Mouse (Mus musculus): ENCODE results near the gene H2-Q4. TPM values are rescaled to one million over a fixed set of nuclear protein-coding genes. Genes with fewer than 3 reads are reported as not detected.
"Not testable (repeated sequence)": the region's sequence is repeated elsewhere in the genome, so short reads cannot be mapped to it uniquely, and the experiment has no call there.

H2-Q4 gene
- polyA plus RNA-seq, 1 experiment from 2014 or later = 1.5 TPM

DNA sequence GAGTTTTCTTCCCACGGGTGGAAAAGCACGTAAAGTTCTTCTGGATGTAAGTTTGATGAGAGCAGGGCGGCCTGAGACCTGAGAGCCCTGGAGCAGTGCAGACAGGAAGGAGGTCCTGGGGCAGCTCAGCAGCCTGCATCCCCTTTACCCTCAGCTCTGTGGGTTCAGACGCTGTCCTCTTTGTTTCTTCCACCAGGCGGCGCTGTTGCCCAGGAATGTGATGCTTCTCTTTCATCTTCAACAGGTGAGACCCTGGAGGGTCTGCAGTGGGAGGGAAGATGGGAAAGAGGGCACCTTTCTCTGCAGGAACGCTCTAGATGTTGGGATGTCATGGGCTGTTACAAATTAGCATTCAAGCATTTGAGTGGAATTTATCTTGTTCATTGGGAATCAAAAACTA lies 10.4 kb downstream of the H2-Q4 start:
- H3K27me3 ChIP-seq (replicated peaks; ENCODE audit: low read depth, poor library complexity, severe bottlenecking) = peaks cover 23% of the 10 kb centered on the region

DNA sequence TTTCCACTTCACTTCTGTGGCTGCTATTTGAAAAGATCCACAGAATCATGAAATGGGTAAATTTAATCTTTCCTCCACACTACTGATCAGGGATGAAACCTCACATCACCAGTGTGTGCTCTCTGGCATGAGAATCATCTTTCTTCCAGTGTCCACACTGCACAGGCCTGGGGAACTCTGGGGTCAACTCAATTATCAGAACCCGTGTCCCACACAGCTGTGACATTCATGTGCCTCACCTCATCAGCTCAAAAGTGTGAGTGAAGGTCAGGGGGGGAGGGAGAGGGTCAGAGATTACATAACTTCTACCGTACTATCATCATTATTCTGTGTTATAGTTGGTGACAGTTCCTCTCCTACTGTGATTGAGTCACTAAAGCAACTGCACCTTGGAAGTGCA lies 13.3 kb downstream of the H2-Q4 start:
- 67% methylated on average over 2 of the region's 2 CpGs for WGBS
- H3K4me1 ChIP-seq; H3K9me3 ChIP-seq; H3K36me3 ChIP-seq (replicated peaks); H3K27ac ChIP-seq (replicated peaks); DNase-seq (ENCODE audit: low spot score); H3K4me3 ChIP-seq: not testable (repeated sequence)
- H3K27me3 ChIP-seq (replicated peaks; ENCODE audit: low read depth, poor library complexity, severe bottlenecking) = peaks cover 34% of the 10 kb centered on the region

More for the DNA sequence above, 10.4 kb downstream of the H2-Q4 start:
- not testable (repeated sequence) for H3K4me3 ChIP-seq; H3K9me3 ChIP-seq; H3K36me3 ChIP-seq (replicated peaks); H3K4me1 ChIP-seq; H3K27ac ChIP-seq (replicated peaks)
- DNase-seq (ENCODE audit: low spot score) = peak; percentile 64
- 5% methylated on average over 7 of the region's 7 CpGs for WGBS

DNA sequence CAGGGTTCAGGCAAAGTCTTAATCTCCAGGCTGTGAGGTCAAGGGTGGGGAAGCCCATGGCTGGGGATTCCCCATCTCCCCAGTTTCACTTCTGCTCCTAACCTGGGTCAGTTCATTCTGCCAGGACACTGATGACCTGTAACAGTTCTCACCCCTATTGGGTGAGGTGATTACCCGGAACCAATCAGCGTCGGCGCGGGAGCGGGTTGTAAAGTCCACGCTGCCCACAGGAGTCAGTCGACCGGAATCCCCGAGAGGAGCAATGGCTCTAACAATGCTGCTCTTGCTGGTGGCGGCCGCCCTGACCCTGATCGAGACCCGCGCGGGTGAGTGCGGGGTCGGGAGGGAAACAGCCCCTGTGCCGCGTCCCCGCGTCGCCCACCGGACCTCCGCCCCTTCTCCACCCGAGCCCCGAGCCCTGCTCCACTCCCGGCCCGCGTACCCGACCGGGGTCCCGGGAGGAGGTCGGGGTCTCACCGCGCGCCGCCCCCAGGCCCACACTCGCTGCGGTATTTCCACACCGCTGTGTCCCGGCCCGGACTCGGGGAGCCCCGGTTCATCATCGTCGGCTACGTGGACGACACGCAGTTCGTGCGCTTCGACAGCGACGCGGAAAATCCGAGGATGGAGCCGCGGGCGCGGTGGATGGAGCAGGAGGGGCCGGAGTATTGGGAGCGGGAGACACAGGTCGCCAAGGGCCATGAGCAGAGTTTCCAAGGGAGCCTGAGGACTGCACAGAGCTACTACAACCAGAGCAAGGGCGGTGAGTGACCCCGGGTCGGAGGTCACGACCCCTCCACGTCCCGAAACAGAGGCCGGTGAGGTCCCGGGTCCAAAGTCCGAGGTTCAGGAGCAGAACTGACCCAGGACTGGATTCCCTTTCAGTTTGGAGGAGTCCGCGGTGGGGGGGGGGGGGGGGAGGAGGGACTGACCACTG lies 14.7 kb downstream of the H2-Q4 start:
- not testable (repeated sequence) for H3K27ac ChIP-seq (replicated peaks); H3K4me1 ChIP-seq; H3K9me3 ChIP-seq; H3K36me3 ChIP-seq (replicated peaks)
- Histone ChIP-seq H3K4me3 (peak overlapping the region; percentile 45), H3K27me3 (replicated peaks; ENCODE audit: low read depth, poor library complexity, severe bottlenecking) (peaks cover 34% of the 10 kb centered on the region)
- WGBS = 1% methylated on average over 59 of the region's 75 CpGs
- peak; percentile 15 for DNase-seq (ENCODE audit: low spot score)

DNA sequence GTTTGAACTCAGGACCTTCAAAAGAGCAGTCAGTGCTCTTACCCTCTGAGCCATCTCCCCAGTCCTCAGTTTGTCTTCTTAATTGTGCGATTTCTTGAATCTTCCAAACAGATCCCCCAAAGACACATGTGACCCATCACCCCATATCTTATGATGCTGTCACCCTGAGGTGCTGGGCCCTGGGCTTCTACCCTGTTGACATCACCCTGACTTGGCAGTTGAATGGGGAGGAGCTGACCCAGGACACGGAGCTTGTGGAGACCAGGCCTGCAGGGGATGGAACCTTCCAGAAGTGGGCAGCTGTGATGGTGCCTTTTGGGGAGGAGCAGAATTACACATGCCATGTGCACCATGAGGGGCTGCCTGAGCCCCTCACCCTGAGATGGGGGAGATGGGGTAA lies 17.5 kb downstream of the H2-Q4 start:
- WGBS = 83% methylated on average over 2 of the region's 2 CpGs
- H3K36me3 ChIP-seq (replicated peaks); H3K9me3 ChIP-seq; H3K27ac ChIP-seq (replicated peaks); DNase-seq (ENCODE audit: low spot score); H3K4me3 ChIP-seq; H3K4me1 ChIP-seq: not testable (repeated sequence)
- H3K27me3 ChIP-seq (replicated peaks; ENCODE audit: low read depth, poor library complexity, severe bottlenecking) = peaks cover 29% of the 10 kb centered on the region

DNA sequence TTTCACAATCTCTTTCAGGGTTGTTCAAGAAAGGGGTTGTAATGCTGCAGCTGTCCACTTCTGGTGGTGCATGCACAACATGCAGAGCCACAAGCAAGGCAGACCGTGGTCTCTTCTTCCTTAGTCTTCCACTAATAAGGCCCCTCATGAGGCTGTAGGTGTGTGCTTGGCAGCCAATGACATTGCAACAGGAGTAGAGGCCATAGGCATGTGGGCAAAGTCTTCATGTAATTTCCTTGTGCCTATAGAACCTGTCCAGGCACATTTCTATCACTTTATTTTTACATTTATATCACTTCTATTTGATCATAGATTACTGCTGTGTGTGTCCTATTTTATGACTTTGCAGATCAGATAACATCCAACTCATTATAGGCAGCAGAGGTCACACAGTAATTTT lies 33.6 kb downstream of the H2-Q4 start:
- not testable (repeated sequence) for H3K27me3 ChIP-seq (replicated peaks; ENCODE audit: low read depth, poor library complexity, severe bottlenecking); H3K4me1 ChIP-seq; H3K4me3 ChIP-seq; H3K27ac ChIP-seq (replicated peaks); H3K36me3 ChIP-seq (replicated peaks); H3K9me3 ChIP-seq; DNase-seq (ENCODE audit: low spot score)
- no CpG with 5 or more reads among the region's 1 CpGs for WGBS

DNA sequence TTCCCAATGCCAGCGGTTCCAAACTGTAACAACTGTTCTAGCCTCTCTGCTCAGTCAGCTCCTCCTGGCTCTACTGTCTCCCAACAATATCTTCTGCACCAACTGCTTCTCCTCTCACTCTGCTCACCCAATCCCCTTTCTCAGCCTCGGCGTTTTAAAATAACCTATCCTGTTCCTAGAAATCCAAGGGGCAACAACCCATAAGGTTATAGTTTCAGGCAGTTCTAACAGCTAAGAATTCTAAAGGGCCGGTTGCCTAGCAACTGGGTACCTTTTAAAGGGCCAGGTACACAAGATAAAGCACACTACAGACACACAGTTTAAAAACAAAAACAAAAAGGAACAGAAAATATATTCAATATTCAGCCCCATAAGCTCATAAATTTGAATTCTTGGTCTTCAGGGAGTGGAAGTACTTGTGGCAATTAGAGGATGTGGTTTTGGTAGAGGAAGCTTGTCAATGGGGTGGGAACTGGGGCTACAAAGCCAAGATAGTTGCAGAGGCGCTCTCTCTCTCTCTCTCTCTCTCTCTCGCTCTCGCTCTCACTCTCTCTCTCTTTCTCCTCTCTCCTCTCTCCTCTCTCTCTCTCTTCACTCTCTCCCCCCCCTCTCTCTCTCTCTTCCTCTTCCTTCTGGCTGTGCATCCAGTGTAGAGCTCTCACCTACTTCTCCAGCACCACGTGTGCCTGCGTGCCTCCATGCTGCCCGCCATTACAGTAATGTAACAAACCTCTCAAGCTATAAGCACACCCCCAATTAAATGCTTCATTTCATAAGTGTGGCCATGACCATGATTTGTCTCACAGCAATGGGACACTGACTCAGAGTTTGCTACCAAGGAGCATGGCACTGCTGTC lies 36.1 kb downstream of the H2-Q4 start:
- H3K9me3 ChIP-seq; DNase-seq (ENCODE audit: low spot score); H3K4me1 ChIP-seq; H3K27ac ChIP-seq (replicated peaks); H3K36me3 ChIP-seq (replicated peaks); H3K4me3 ChIP-seq: not testable (repeated sequence)
- WGBS = 77% methylated on average over 3 of the region's 10 CpGs
- peaks cover 19% of the 10 kb centered on the region for H3K27me3 ChIP-seq (replicated peaks; ENCODE audit: low read depth, poor library complexity, severe bottlenecking)

DNA sequence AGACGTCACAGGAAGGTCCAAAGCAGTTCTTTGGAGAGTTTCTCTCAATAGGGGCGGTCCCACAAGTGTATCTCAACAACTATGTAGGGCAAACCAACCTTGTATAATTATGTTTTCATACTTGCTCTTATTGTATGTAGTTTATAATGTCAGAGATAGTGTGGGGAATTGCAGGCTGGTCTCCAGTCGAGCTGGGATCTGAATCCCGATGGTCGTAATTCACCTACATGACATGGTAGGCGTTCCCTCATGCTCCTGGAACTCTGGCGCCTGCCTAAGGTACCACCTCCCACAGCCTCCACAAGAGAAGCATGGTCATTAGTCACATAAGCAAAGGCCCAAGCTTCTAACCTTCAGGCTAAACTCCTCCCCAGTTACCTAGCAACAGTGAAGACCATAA lies 39.4 kb downstream of the H2-Q4 start:
- Histone ChIP-seq H3K4me3 (no peak overlapping the region), H3K9me3 (no peaks in the 10 kb centered on the region), H3K36me3 (replicated peaks) (no peaks in the 10 kb centered on the region), H3K4me1 (no peaks in the 10 kb centered on the region), H3K27ac (replicated peaks) (no peak overlapping the region), H3K27me3 (replicated peaks; ENCODE audit: low read depth, poor library complexity, severe bottlenecking) (peaks cover 40% of the 10 kb centered on the region)
- no peak for DNase-seq (ENCODE audit: low spot score)
- 88% methylated on average over 7 of the region's 7 CpGs for WGBS

DNA sequence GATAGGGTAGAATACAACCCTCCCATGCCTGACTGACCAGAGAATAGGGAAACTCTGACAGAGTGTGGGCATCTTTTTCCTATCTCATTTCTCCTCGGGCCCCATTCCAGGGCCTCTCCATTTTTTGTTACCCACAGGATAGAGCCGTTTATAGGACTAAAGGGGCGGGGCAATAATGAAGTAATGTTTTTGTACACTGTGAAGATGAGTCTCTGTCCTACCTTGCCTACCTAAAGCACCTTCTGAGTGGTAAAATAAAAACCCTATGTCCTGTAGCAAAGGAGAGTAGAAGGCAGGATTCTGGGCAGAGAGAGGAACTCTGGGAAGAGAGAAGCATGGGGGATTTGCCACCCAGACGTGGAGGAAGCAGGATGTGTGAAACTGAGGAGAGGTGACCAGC lies 40.1 kb downstream of the H2-Q4 start:
- peaks cover 45% of the 10 kb centered on the region for H3K27me3 ChIP-seq (replicated peaks; ENCODE audit: low read depth, poor library complexity, severe bottlenecking)
- WGBS = 71% methylated on average over 4 of the region's 4 CpGs
- DNase-seq (ENCODE audit: low spot score) = not testable (repeated sequence)

DNA sequence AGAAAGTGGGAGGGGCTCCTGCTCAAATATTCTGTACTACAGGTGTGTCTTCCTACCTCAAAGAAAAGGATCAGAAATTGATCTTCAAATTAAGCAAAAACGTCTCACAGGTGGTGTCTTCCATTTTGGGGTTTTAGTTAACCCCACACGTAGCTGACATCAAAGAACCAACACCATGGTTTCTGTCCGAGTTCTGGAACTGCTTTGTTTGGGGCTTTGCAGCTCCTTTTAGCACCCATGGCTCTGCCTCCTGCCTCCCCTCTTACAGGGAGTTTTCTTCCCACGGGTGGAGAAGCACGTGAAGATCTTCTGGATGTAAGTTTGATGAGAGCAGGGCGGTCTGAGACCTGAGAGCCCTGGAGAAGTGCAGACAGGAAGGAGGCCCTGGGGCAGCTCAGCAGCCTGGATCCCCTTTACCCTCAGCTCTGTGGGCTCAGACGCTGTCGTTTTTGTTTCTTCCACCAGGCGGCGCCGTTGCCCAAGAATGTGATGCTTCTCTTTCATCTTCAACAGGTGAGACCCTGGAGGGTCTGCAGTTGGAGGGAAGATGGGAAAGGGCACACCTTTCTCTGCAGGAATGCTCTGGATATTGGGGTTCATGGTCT lies 40.9 kb downstream of the H2-Q4 start:
- not testable (repeated sequence) for H3K4me3 ChIP-seq; H3K4me1 ChIP-seq; H3K9me3 ChIP-seq; H3K27ac ChIP-seq (replicated peaks); H3K36me3 ChIP-seq (replicated peaks)
- 14% methylated on average over 11 of the region's 11 CpGs for WGBS
- peak; percentile 67 for DNase-seq (ENCODE audit: low spot score)
- peaks cover 53% of the 10 kb centered on the region for H3K27me3 ChIP-seq (replicated peaks; ENCODE audit: low read depth, poor library complexity, severe bottlenecking)

More for the DNA sequence above, 40.1 kb downstream of the H2-Q4 start:
- not testable (repeated sequence) for H3K27ac ChIP-seq (replicated peaks); H3K9me3 ChIP-seq; H3K36me3 ChIP-seq (replicated peaks); H3K4me1 ChIP-seq; H3K4me3 ChIP-seq

DNA sequence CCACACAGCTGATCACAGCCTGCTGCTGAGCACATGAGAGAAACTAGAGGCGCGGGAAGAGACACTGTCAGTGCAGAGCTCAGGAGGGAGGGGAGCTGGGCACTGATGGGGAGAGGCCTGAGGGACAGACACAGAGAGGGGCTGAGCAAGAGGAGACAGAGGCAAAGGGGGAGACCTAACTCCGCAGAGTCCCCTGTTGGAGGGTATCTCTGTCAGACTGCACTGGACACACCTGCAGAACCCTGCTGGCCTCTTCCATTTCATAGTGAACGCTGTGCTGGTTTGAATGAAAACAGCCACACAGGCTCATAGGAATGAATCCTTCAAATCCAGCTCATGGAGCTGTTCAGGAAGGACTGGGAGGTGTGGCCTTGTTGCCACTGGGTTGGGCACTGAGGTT lies 41.9 kb downstream of the H2-Q4 start:
- not testable (repeated sequence) for DNase-seq (ENCODE audit: low spot score)
- WGBS = 88% methylated on average over 4 of the region's 4 CpGs

DNA sequence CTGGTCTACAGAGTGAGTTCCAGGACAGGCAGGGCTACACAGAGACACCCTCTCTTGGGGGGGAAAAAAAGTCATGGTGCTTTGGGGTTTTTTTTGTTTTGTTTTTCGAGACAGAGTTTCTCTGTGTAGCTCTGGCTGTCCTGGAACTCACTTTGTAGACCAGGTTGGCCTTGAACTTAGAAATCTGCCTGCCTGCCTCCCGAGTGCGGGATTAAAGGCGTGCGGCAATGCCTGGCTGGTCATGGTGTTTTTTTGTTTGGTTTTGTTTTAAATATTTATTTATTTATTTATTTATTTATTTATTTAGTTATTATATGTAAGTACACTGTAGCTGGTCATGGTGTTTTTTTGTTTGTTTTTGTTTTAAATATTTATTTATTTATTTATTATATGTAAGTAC lies 42.9 kb downstream of the H2-Q4 start:
- H3K4me3 ChIP-seq; H3K36me3 ChIP-seq (replicated peaks); DNase-seq (ENCODE audit: low spot score); H3K27ac ChIP-seq (replicated peaks); H3K9me3 ChIP-seq: not testable (repeated sequence)
- Histone ChIP-seq H3K4me1 (peaks cover 12% of the 10 kb centered on the region), H3K27me3 (replicated peaks; ENCODE audit: low read depth, poor library complexity, severe bottlenecking) (peaks cover 66% of the 10 kb centered on the region)
- WGBS = 89% methylated on average over 5 of the region's 5 CpGs

More for the DNA sequence above, 41.9 kb downstream of the H2-Q4 start:
- not testable (repeated sequence) for H3K9me3 ChIP-seq; H3K36me3 ChIP-seq (replicated peaks); H3K27ac ChIP-seq (replicated peaks); H3K4me3 ChIP-seq
- peaks cover 63% of the 10 kb centered on the region for H3K27me3 ChIP-seq (replicated peaks; ENCODE audit: low read depth, poor library complexity, severe bottlenecking)
- peaks cover 12% of the 10 kb centered on the region for H3K4me1 ChIP-seq

DNA sequence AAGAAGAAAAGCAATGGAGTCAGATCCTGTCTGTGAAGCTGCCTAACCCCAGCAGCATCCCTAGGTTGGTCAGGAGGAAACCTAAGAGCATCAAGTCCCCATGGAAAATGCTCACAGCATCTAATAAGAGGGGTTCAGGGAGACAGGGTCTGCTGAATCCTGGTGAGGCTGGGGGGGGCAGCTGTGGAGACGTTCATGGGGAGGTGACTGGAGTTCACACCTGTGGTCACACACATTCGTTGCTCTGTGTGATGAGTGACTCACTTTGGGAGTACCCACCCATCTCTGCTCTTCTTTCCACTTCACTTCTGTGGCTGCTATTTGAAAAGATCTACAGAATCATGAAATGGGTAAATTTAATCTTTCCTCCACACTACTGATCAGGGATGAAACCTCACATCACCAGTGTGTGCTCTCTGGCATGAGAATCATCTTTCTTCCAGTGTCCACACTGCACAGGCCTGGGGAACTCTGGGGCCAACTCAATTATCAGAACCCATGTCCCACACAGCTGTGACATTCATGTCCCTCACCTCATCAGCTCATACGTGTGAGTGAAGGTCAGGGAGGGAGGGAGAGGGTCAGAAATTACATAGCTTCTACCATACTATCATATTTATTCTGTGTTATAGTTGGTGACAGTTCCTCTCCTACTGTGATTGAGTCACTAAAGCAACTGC lies 43.9 kb downstream of the H2-Q4 start:
- not testable (repeated sequence) for H3K4me3 ChIP-seq; H3K27ac ChIP-seq (replicated peaks); H3K9me3 ChIP-seq; DNase-seq (ENCODE audit: low spot score); H3K36me3 ChIP-seq (replicated peaks)
- WGBS = 70% methylated on average over 3 of the region's 3 CpGs
- peaks cover 66% of the 10 kb centered on the region for H3K27me3 ChIP-seq (replicated peaks; ENCODE audit: low read depth, poor library complexity, severe bottlenecking)
- peaks cover 12% of the 10 kb centered on the region for H3K4me1 ChIP-seq
